Mouse (Mus musculus): ENCODE measurements around the gene Cs. TPM values are rescaled to one million over a fixed set of nuclear protein-coding genes. Genes with fewer than 3 reads are reported as not detected.

Gene Cs
- polyA plus RNA-seq, 2 experiments from 2014 or later: 145 to 149 TPM

DNA sequence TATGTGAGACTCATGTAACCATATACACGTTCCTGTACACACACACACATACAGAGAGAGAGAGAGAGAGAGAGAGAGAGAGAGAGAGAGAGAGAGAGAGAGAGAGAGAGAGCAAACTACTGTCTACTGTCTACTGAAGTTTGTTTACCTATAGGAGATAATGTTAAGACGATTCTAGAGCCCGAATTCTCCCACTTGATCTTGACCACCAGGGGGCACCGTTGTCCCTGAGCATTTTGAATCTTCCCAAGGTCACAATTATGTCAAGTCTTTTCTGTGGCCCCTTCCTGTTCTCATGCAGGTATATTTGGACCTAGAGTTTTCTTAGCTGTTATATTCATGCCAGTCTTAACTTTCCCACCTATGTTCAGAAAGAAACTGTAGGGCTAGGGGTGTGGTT is 2.0 kb upstream of the Cs start:
- ATAC-seq: no peak

DNA sequence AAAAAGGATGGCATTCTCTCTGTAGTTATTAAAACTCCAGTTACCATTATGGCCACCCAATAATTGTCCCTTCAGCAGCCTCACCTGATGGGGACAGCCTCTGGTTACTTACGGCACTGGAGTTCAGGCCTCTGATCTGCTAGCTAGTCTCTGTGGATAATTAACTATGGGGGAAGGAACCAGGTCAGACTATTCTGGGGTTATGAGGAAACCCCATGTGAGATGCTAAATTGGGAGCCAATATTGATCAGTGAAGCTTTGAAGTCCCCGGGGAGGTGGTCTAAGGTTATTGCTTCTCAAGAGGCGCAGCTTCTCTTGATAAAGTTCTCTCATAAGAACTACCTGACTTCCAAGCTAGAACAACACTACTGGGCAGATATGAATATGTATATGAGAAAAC is 1.3 kb upstream of the Cs start:
- no peak for ATAC-seq

DNA sequence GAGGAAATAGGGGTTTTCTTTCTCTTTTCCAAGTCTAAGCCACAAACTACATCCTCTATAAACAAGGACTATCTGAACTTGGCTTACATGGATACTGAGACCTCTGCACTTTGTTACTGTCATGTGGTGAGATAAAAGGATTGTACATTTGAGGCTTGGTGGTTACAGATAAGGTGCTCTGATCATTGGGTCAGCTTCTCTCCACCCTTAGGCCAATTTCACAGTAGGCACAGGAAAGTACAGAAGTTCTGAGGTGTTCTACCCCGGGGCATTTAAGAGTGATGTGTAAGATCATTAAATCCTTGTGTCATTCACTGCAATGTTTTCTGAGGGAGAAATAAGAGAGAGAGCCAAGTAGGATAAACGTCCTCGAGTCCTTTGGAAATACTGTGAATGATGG is 937 bp upstream of the Cs start:
- ATAC-seq: no peak

GRCm38 (mm10) chr10:128338415-128338814 is 881 bp downstream of the Cs start:
- ATAC-seq: no peak

- ATAC-seq: no peak
These were observed 1.4 kb downstream of the Cs start for GRCm38 (mm10) chr10:128338948-128339347.

DNA sequence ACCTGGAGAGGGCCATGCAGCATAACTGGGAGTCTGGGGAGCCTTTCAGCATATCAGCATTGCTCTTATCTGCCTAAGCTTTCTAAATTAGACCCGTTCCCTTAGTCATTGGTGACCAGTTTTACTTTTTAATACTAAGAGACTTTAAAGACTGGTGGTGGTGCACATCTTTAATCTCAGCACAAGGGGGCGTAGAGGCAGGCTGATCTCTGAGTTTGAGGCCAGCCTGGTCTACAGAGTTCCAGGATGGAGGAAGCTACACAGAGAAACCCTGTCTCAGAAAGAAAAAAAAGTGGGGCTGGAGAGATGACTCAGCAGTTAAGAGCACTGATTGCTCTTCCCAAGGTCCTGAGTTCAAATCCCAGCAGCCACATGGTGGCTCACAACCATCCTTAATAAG is 2.7 kb downstream of the Cs start:
- ATAC-seq: no peak

- ATAC-seq: no peak
These were observed 5.9 kb downstream of the Cs start for GRCm38 (mm10) chr10:128343436-128343835.

GRCm38 (mm10) chr10:128344568-128345275 is 7.2 kb downstream of the Cs start:
- ATAC-seq: peak; percentile 93

GRCm38 (mm10) chr10:128347541-128347940 is 10.0 kb downstream of the Cs start:
- ATAC-seq: no peak

- no peak for ATAC-seq
These were observed 21.3 kb downstream of the Cs start for GRCm38 (mm10) chr10:128358796-128359195.

DNA sequence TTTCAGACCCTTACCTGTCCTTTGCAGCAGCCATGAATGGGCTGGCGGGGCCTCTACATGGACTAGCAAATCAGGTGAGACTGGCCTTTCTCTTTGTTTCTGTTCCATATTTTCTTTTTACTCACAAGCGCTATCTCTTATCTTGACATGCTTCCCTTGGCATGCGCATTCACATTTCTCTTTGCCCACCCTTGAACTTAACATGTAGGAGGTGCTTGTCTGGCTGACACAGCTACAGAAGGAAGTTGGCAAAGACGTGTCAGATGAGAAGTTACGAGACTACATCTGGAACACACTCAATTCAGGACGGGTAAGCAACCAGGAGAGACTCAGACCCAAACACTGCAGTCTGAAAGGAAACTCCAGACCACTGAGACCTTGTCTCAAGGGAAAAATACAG is 21.7 kb downstream of the Cs start:
- ATAC-seq: no peak

GRCm38 (mm10) chr10:128361836-128362235 is 24.3 kb downstream of the Cs start:
- no peak for ATAC-seq

DNA sequence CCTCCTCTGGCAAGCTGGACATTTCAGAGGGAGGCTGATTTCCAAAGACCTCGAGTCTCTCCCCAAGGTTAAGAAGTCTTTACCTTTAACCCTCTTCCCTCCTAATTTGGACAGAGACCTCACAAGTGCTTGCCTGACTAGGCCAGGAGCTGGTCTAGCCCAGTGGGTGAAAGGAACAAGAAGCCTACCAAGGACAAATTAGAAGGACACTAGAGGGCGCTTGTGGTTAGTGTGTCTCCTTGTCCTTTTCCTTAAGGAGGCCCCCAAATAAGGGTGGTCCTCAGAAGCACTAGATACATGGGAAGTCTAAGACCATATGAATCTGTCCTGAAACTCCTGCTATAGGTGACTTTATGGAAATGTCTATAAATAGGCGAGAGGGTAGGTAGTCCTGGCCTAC is 25.0 kb downstream of the Cs start:
- no peak for ATAC-seq

DNA sequence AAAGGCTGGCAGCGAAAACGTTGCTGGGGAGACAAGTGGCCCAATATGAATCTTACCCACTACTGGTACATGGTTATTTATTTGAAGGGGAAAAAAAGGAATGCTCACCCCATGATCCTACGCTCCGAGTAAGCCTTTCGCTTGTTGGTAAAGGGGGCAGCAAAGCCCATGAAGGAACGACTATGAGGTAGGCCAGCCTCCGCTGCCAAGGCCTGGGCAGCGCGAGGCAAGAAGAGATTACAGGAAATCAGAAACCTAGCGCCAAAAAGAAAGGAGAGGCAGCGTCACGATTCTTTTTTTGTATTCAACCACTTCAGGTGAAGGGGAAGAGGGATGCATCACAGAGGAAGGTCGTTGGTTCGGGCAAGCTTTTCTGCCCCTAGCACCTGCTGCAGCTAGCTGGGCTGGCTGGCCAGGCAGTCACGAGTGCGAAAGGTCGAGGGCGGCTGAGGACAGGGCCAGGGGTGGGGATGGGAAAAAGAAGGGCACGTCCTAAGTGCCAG is 30.4 kb downstream of the Cs start:
- ATAC-seq: no peak

GRCm38 (mm10) chr10:128368402-128369217 is 31.1 kb downstream of the Cs start, which contains the start of gene Coq10a:
Gene Coq10a (minus strand): TSS chr10:128368997.
- ATAC-seq: peak; percentile 84

GRCm38 (mm10) chr10:128369218-128369543 is 31.6 kb downstream of the Cs start:
- no peak for ATAC-seq

- ATAC-seq: no peak
These were observed 32.1 kb downstream of the Cs start for GRCm38 (mm10) chr10:128369599-128369998.

- ATAC-seq: no peak
These were observed 32.5 kb downstream of the Cs start for GRCm38 (mm10) chr10:128370021-128370420.

DNA sequence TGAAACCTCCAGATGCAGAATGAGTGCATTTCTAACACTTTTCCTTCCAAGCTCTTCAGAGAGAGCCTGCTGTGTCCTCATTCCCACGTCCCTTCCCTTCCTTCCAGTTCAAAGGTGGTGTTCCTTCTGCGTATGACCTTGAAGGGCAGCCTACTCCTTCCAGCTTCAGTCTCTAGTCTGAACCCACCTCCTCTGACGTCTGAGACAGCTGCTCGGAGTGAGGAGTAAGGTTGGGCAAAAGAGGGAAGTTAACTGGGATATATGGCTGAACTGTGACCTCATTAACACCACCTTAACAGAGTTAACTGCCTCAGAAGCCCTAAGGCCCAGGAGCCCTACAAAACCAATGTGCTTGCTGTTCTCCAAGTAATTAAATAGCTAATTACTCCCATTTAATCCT is 33.1 kb downstream of the Cs start:
- no peak for ATAC-seq

- ATAC-seq: no peak
These were observed 34.6 kb downstream of the Cs start for GRCm38 (mm10) chr10:128372142-128372541.

DNA sequence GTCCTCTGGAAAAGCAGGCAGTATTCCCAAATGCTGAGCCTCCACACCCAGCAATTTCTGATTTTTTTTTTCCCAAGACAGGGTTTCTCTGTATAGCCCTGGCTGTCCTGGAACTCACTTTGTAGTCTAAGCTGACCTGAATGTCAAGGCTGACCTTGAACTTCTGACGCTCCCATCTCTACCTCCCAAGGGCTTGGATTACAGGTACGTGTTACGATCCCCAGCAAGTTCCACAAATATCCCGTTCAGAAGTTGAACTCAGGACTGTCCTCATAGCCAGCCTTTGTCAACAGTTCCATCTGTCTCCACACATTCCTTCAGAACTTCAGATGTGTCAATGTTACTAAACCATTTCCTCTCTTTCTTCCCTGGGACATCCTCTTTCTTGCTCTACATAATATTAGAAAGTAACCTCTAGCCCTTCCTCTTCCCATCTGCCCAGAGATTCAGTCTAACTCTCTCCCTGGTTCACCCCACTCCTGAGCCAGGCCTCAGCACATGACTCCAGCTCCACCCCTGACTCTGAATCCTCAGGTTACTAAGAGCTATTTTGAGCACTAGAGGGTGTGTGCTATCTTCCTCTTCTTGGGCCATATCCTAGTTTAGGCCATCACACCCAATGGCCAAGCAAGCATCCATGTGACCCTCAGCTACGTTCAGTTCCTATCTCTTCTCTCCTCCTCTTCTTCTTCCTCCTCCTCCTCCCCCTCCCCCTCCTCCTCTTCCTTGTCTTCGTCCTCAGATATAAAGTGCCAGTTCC is 35.6 kb downstream of the Cs start:
- ATAC-seq: no peak

GRCm38 (mm10) chr10:128374393-128374792 is 36.9 kb downstream of the Cs start:
- no peak for ATAC-seq

GRCm38 (mm10) chr10:128376099-128376454 is 38.5 kb downstream of the Cs start:
- ATAC-seq: no peak
